Mouse (Mus musculus): ENCODE measurements at regions not wholly inside any gene's neighbourhood (a gene's known extent, or its start where the extent isn't known, plus 50 kb on each side); places are given as distances from the start of the nearest gene placed in this dataset.

DNA sequence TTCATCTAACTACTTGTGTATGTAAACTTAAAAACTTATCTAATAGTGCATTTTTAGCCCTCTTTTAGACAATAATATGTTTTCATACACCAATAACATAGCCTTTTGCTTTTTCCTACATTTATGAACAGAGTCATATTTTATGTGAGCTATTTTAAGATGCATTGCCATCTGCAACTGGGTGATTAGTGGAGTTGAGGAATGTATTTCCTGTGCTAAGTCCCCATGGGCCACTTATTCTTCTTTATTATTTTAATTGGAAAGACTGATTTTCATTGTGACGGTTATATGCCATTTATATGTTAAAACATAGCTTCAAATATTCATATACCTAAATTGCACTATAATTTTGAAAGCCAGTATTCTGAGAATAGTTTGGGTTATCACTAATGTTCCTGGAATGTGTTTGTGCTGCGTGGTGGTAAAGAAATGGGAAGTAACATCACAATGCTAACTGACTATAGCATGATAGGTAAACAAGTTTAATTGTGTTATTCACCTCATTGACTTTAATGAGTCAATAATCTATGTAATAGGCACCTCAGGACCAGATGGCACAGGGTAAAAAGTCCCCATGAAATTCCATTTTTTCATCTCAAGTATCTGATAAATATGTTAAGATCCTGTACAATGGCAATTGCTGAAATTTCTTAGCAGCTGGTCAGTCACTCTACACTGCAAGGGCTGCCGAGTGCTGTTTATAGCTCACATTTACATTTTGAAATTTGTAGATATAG lies 1671.5 kb downstream of the Efnb2 start:
- H3K4me3 ChIP-seq (ENCODE audit: low read depth, low read length) = no peak overlapping the region
- no peaks in the 10 kb centered on the region for H3K36me3 ChIP-seq (ENCODE audit: insufficient read depth, low read length)
- TF ChIP-seq CTCF (IDR thresholded peaks at IDR 0.05) (no peak), EP300 (IDR thresholded peaks at IDR 0.05) (no peak)
- H3K4me1 ChIP-seq (ENCODE audit: insufficient read depth, low read depth, low read length) = no peaks in the 10 kb centered on the region
- WGBS = 68% methylated on average over 3 of the region's 3 CpGs
- H3K27me3 ChIP-seq (replicated peaks; ENCODE audit: insufficient read depth, low read length) = no peaks in the 10 kb centered on the region
- H3K9me3 ChIP-seq (ENCODE audit: low read length) = no peaks in the 10 kb centered on the region
- H3K4me2 ChIP-seq (replicated peaks; ENCODE audit: low read depth, low read length) = no peak overlapping the region
- ATAC-seq (no peak), DNase-seq (ENCODE audit: low spot score) (no peak)
- no peak overlapping the region for H3K27ac ChIP-seq (ENCODE audit: low read length)
- H3K9ac ChIP-seq (replicated peaks; ENCODE audit: low read depth) = no peak overlapping the region

DNA sequence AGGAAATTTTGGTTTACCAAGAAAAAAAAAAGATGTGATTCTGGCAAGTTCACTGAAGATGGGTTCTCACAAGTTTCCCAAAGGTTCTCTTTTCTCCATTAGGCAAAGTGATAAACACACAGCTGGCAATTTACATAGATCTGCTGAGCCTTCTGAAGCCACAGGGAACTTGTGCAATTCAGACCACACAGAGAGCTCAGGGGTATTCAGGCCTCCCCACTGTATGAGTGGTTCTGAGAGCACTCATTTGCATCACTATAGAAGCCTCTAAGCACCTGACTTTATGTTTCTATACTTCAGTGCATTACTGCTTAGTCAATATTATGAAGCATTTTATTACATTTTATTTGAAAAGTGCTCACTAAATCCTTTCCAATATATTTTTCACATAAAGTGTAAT lies 1687.1 kb downstream of the Efnb2 start:
- Histone ChIP-seq H3K9ac (replicated peaks; ENCODE audit: low read depth) (no peak overlapping the region), H3K4me3 (ENCODE audit: low read depth, low read length) (no peak overlapping the region), H3K4me1 (ENCODE audit: insufficient read depth, low read depth, low read length) (no peaks in the 10 kb centered on the region), H3K36me3 (ENCODE audit: insufficient read depth, low read length) (no peaks in the 10 kb centered on the region), H3K27ac (ENCODE audit: low read length) (no peak overlapping the region), H3K9me3 (ENCODE audit: low read length) (no peaks in the 10 kb centered on the region), H3K4me2 (replicated peaks; ENCODE audit: low read depth, low read length) (no peak overlapping the region), H3K27me3 (replicated peaks; ENCODE audit: insufficient read depth, low read length) (no peaks in the 10 kb centered on the region)
- TF ChIP-seq CTCF (IDR thresholded peaks at IDR 0.05) (no peak), EP300 (IDR thresholded peaks at IDR 0.05) (no peak)
- ATAC-seq = no peak
- no peak for DNase-seq (ENCODE audit: low spot score)

DNA sequence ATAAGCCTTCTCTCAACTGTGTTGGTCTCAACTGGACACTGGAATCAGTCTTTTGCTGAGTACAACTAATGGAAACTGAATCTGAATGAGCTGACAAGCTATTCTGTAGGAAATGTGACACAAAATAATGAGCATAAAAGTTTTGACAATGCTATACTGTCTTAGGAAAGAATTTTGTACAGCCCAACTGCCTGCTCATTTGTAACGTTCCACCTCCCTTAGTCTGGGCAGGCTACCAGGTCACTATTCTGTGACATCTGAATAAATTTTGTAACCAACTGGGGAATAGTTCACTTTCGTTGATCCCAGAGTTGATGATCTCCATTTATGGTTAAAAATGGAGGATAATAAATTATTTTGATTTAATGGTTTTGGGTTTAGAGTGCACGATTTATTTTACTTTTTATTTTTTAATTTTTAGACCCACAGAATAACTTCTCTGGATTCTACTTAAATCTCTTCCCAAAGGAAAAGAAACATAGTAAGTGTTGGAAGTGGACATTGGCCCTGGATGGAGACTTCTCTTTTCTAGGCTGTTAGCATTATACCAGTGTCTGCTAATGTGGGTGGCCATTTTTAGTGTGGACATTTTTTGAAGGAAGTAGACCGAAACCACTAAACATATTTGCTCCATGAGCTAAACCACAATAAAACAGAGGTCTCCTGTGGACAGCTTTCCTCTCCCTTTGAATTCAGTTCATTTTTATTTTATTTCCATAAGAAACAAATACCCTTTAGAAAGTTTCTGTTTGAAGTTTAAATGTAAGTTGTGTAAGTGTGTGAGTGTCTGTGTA lies 1697.8 kb downstream of the Efnb2 start:
- no peaks in the 10 kb centered on the region for H3K27me3 ChIP-seq (replicated peaks; ENCODE audit: insufficient read depth, low read length)
- DNase-seq (ENCODE audit: low spot score) (no peak), ATAC-seq (no peak)
- WGBS = 65% methylated on average over 4 of the region's 4 CpGs
- H3K9ac ChIP-seq (replicated peaks; ENCODE audit: low read depth) = no peak overlapping the region
- no peaks in the 10 kb centered on the region for H3K9me3 ChIP-seq (ENCODE audit: low read length)
- H3K4me1 ChIP-seq (ENCODE audit: insufficient read depth, low read depth, low read length) = no peaks in the 10 kb centered on the region
- no peak overlapping the region for H3K4me3 ChIP-seq (ENCODE audit: low read depth, low read length)
- no peak overlapping the region for H3K4me2 ChIP-seq (replicated peaks; ENCODE audit: low read depth, low read length)
- TF ChIP-seq EP300 (IDR thresholded peaks at IDR 0.05) (no peak), CTCF (IDR thresholded peaks at IDR 0.05) (no peak)
- no peak overlapping the region for H3K27ac ChIP-seq (ENCODE audit: low read length)
- no peaks in the 10 kb centered on the region for H3K36me3 ChIP-seq (ENCODE audit: insufficient read depth, low read length)

DNA sequence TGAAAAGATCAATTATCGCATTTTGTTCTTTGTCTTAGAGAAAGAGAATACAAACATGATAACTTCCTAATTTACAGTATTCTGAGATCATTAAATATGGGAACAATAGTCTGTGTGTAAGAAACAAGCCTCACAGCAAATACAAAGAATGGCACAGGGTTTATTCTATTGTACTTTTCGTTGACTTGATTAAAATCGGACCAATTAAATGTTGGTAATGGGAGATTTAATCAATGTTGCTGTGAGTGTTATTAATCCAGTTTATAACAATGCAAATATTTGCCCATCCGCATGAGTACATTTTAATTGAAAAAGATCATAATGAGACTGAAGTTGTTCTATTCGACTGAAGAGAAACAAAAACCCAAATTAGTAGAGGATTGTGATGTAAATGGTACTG lies 1703.0 kb downstream of the Efnb2 start:
- TF ChIP-seq EP300 (IDR thresholded peaks at IDR 0.05) = no peak
- Histone ChIP-seq H3K4me2 (replicated peaks; ENCODE audit: low read depth, low read length) (no peak overlapping the region), H3K9me3 (ENCODE audit: low read length) (no peaks in the 10 kb centered on the region), H3K36me3 (ENCODE audit: insufficient read depth, low read length) (no peaks in the 10 kb centered on the region), H3K4me3 (ENCODE audit: low read depth, low read length) (no peak overlapping the region), H3K4me1 (ENCODE audit: insufficient read depth, low read depth, low read length) (no peaks in the 10 kb centered on the region), H3K27ac (ENCODE audit: low read length) (no peak overlapping the region), H3K27me3 (replicated peaks; ENCODE audit: insufficient read depth, low read length) (no peaks in the 10 kb centered on the region), H3K9ac (replicated peaks; ENCODE audit: low read depth) (no peak overlapping the region)
- ATAC-seq = no peak
- DNase-seq (ENCODE audit: low spot score) = no peak
- WGBS = 87% methylated on average over 5 of the region's 5 CpGs

DNA sequence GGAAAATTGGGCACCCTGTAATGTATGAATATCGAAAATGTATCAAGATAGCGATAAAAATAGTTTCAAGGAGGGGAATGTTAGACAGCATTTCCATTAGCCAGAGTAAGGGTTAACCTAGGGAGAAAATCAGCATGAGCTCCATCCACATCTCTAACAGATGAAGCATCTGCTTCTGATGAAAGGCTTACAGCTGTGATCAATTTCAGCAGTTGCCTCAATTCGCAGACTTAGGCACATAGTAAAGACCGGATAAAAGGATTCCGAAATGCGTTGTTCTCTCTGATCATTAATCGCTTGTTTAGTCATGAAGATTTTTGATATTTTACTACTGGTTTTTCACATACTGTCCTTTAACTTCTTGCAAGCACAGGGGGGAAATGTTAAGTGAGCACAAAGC lies 1706.8 kb downstream of the Efnb2 start:
- no peaks in the 10 kb centered on the region for H3K36me3 ChIP-seq (ENCODE audit: insufficient read depth, low read length)
- H3K4me2 ChIP-seq (replicated peaks; ENCODE audit: low read depth, low read length) = no peak overlapping the region
- TF ChIP-seq CTCF (IDR thresholded peaks at IDR 0.05) (no peak), EP300 (IDR thresholded peaks at IDR 0.05) (no peak)
- no peak overlapping the region for H3K9ac ChIP-seq (replicated peaks; ENCODE audit: low read depth)
- no peak for DNase-seq (ENCODE audit: low spot score)
- no peak for ATAC-seq
- no peaks in the 10 kb centered on the region for H3K9me3 ChIP-seq (ENCODE audit: low read length)
- no peak overlapping the region for H3K4me3 ChIP-seq (ENCODE audit: low read depth, low read length)
- no peaks in the 10 kb centered on the region for H3K4me1 ChIP-seq (ENCODE audit: insufficient read depth, low read depth, low read length)
- no peaks in the 10 kb centered on the region for H3K27me3 ChIP-seq (replicated peaks; ENCODE audit: insufficient read depth, low read length)
- 81% methylated on average over 7 of the region's 7 CpGs for WGBS
- no peak overlapping the region for H3K27ac ChIP-seq (ENCODE audit: low read length)

DNA sequence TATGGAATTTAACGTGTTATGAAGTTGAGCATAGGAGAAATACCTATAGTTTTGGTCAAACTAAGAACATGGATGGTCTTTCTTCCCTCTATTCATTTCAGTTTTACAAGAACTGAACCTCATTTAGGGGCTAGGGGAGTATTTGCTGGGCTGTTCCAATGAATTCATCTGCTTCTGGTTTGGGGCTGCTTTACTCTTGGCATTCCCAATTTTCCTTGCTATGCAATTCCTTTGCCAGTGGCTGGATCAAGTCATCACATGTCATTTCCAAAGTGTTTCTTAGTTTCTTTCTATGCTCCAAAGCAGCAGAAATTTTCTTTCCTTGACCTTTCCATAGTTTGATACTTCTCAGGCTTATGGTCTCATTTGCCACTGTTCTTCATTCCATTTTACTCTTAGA lies 1738.6 kb downstream of the Efnb2 start:
- ATAC-seq = no peak
- Histone ChIP-seq H3K27ac (ENCODE audit: low read length) (no peak overlapping the region), H3K9me3 (ENCODE audit: low read length) (no peaks in the 10 kb centered on the region), H3K9ac (replicated peaks; ENCODE audit: low read depth) (no peak overlapping the region), H3K4me2 (replicated peaks; ENCODE audit: low read depth, low read length) (no peak overlapping the region), H3K27me3 (replicated peaks; ENCODE audit: insufficient read depth, low read length) (no peaks in the 10 kb centered on the region), H3K4me1 (ENCODE audit: insufficient read depth, low read depth, low read length) (no peaks in the 10 kb centered on the region), H3K36me3 (ENCODE audit: insufficient read depth, low read length) (no peaks in the 10 kb centered on the region), H3K4me3 (ENCODE audit: low read depth, low read length) (no peak overlapping the region)
- no peak for DNase-seq (ENCODE audit: low spot score)
- TF ChIP-seq CTCF (IDR thresholded peaks at IDR 0.05) = no peak
- TF ChIP-seq EP300 (IDR thresholded peaks at IDR 0.05) = no peak
- 70% methylated on average over 1 of the region's 1 CpGs for WGBS
